Mouse (Mus musculus): ENCODE results near the gene Pfkfb1.

GRCm38 (mm10) chrX:150551986-150552385, 36.0 kb upstream of the Pfkfb1 start:
- TF ChIP-seq CTCF (IDR thresholded peaks at IDR 0.05; ENCODE audit: low read depth, low read length) = no peak
- no peak for TF ChIP-seq GATA1 (IDR thresholded peaks at IDR 0.05; ENCODE audit: borderline replicate concordance, low read length)
- no peak for TF ChIP-seq GATA2 (IDR thresholded peaks at IDR 0.05; ENCODE audit: borderline replicate concordance, low read depth, low read length)
- no peak for TF ChIP-seq TAL1 (conservative IDR thresholded peaks at IDR 0.05; ENCODE audit: low read depth, low read length)
- no peak for TF ChIP-seq POLR2AphosphoS5 (IDR thresholded peaks at IDR 0.05; ENCODE audit: insufficient replicate concordance, low read depth, low read length)

Measured in G1E (cell line).